Mouse (Mus musculus) heart, adult 2 months (tissue): ENCODE results near the gene Tmem132d.

Source experiments
- CTCF ChIP-seq: fragments of 200-600 bp; IDR thresholded peaks from 2 replicates; pipeline ENCODE4 v1.8.1; 2022; ENCODE audit warnings: antibody characterized with exemption, mild to moderate bottlenecking, moderate library complexity
- EP300 ChIP-seq: fragments of 200-500 bp; IDR thresholded peaks from 2 replicates; pipeline ENCODE4 v1.6.1; 2011; ENCODE audit warnings: low read depth, low read length, control low read depth; ENCODE audit not compliant: insufficient read depth
- POLR2A ChIP-seq: fragments of 200-500 bp; IDR thresholded peaks from 2 replicates; pipeline ENCODE4 v1.6.1; 2011; ENCODE audit warnings: mild to moderate bottlenecking, low read depth, low read length, control low read depth; ENCODE audit not compliant: insufficient read depth

GRCm38 (mm10) chr5:127741331-127741730 lies 691.5 kb downstream of the Tmem132d start:
- TF ChIP-seq POLR2A (no peak), CTCF (no peak), EP300 (no peak)
